Mouse (Mus musculus) hindbrain, embryonic 10.5 days (tissue): ENCODE results near the gene Nudt16l1. TPM values are rescaled to one million over a fixed set of nuclear protein-coding genes. Genes with fewer than 3 reads are reported as not detected.

ENCODE experiments used
- DNase-seq: peaks from one replicate; pipeline ENCODE4 v3.0.0-alpha.2; 2017; ENCODE audit warnings: low spot score
- H3K27ac ChIP-seq: fragments of 300-500 bp; sonication (generic); 2 replicates; pipeline ENCODE4 v1.5.1; 2016; ENCODE audit warnings: mild to moderate bottlenecking, moderate library complexity
- H3K27me3 ChIP-seq: fragments of 300-500 bp; sonication (generic); 2 replicates; pipeline ENCODE4 v1.6.1; 2016; ENCODE audit warnings: mild to moderate bottlenecking; ENCODE audit not compliant: poor library complexity, insufficient read depth, severe bottlenecking
- H3K36me3 ChIP-seq: fragments of 300-500 bp; sonication (generic); 2 replicates; pipeline ENCODE4 v1.6.1; 2016; ENCODE audit warnings: mild to moderate bottlenecking, moderate library complexity
- H3K4me1 ChIP-seq: fragments of 300-500 bp; sonication (generic); replicated peaks from 2 replicates; pipeline ENCODE4 v1.6.1; 2016; ENCODE audit warnings: mild to moderate bottlenecking
- H3K4me3 ChIP-seq: fragments of 300-500 bp; sonication (generic); 2 replicates; pipeline ENCODE4 v1.5.1; 2016; ENCODE audit warnings: mild to moderate bottlenecking, moderate library complexity
- H3K9me3 ChIP-seq: fragments of 300-500 bp; sonication (generic); 2 replicates; pipeline ENCODE4 v1.6.1; 2016; ENCODE audit warnings: mild to moderate bottlenecking, moderate library complexity
- WGBS: fragments of 180-500 bp; shearing (Covaris S2); methylation state at CpG from one replicate; pipeline ENCODE4 v1.1.7; 2016; 5-methylcytosine and 5-hydroxymethylcytosine counted together
- polyA plus RNA-seq: library from polyadenylated mRNA; unstranded; fragments of >200 nt; fragmentation: Nextera tagmentation; extraction: Ambion mirVana; gene quantifications from 2 replicates; pipeline ENCODE4 v1.2.1, GENCODE M21; 2016

Nudt16l1 gene
- polyA plus RNA-seq, 1 experiment from 2014 or later, result 145 TPM

DNA sequence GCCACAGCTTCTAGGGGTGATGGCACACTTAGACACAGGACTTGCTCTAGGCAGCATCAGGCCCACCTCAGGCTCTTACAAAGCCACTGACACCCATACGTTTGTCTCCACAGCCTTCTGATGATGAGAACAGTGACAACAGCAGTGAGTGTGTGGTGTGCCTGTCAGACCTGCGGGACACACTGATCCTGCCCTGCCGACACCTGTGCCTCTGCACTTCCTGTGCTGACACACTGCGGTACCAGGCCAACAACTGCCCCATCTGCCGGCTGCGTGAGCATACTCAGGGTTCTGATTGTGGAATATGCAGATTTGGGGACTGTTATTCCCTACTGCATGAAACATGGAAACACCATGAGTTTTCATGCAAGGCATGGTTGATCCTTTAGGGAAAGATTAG lies 16.1 kb upstream of the Nudt16l1 start:
- peaks cover 74% of the 10 kb centered on the region for H3K36me3 ChIP-seq
- H3K27me3 ChIP-seq, result no peaks in the 10 kb centered on the region
- 90% methylated on average over 6 of the region's 6 CpGs for WGBS

DNA sequence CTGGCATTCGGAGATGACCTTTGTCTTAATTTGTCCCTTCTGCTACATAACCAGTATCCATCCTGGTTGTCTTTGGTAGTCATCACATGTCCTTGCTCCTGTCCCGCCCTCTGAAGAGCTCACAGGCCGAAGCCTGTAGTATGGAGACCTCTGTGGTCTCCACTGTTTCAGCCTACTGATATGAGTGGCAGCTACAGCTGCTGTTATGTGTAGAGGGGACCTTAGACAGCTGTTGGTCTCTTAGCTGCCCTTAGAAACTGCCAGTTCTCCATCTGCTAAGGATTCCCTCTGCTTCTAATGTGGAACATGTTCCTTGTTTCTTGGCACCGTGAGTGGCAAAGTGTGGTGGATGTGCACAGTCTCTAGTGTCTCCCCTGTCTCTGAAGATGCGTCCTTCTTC lies 14.6 kb upstream of the Nudt16l1 start:
- Histone ChIP-seq H3K4me1 (no peaks in the 10 kb centered on the region), H3K27me3 (no peaks in the 10 kb centered on the region), H3K4me3 (no peak overlapping the region), H3K36me3 (peaks cover 84% of the 10 kb centered on the region), H3K9me3 (no peaks in the 10 kb centered on the region), H3K27ac (no peak overlapping the region)
- no peak for DNase-seq
- 95% methylated on average over 5 of the region's 5 CpGs for WGBS

More for the DNA sequence above, 16.1 kb upstream of the Nudt16l1 start:
- Histone ChIP-seq H3K4me1 (no peaks in the 10 kb centered on the region), H3K9me3 (no peaks in the 10 kb centered on the region), H3K4me3 (no peak overlapping the region), H3K27ac (no peak overlapping the region)
- DNase-seq, result no peak

- 96% methylated on average over 7 of the region's 7 CpGs for WGBS
- H3K27ac ChIP-seq, result no peak overlapping the region
- H3K36me3 ChIP-seq, result peaks cover 100% of the 10 kb centered on the region
- H3K27me3 ChIP-seq, result no peaks in the 10 kb centered on the region
- H3K4me3 ChIP-seq, result no peak overlapping the region
- no peaks in the 10 kb centered on the region for H3K4me1 ChIP-seq
- no peaks in the 10 kb centered on the region for H3K9me3 ChIP-seq
- DNase-seq, result no peak
Observed at GRCm38 (mm10) chr16:4927967-4928366, 10.6 kb upstream of the Nudt16l1 start.

- H3K36me3 ChIP-seq, result peaks cover 100% of the 10 kb centered on the region
- no peak for DNase-seq
Observed at GRCm38 (mm10) chr16:4928474-4928873, 10.1 kb upstream of the Nudt16l1 start.

DNA sequence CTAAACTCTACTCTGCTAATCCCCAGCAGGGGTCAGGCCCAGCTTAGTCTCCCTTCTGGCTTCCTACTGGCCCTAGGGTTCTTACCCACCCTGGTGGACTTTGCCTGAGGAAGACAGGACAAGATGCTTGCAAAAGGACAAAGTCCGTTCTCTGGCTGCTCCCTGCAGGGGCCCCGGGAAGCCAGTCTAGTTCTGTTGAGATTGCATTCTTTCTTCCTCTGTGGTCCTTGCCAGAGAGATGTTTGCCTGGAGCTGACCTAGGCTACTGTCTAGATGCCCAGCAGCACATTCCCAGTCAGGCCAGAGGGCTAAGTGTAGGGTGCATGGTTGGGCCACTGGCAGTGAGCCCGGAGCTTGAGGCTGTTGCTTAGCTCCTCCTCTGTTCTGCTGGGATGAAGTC lies 6.1 kb upstream of the Nudt16l1 start:
- DNase-seq, result no peak
- 85% methylated on average over 3 of the region's 3 CpGs for WGBS
- Histone ChIP-seq H3K27me3 (no peaks in the 10 kb centered on the region), H3K4me3 (no peak overlapping the region), H3K9me3 (no peaks in the 10 kb centered on the region), H3K27ac (no peak overlapping the region), H3K4me1 (no peaks in the 10 kb centered on the region), H3K36me3 (peaks cover 100% of the 10 kb centered on the region)

More at GRCm38 (mm10) chr16:4928474-4928873, 10.1 kb upstream of the Nudt16l1 start:
- 94% methylated on average over 2 of the region's 2 CpGs for WGBS
- no peaks in the 10 kb centered on the region for H3K27me3 ChIP-seq
- no peak overlapping the region for H3K27ac ChIP-seq
- no peak overlapping the region for H3K4me3 ChIP-seq
- H3K4me1 ChIP-seq, result no peaks in the 10 kb centered on the region
- H3K9me3 ChIP-seq, result no peaks in the 10 kb centered on the region

DNA sequence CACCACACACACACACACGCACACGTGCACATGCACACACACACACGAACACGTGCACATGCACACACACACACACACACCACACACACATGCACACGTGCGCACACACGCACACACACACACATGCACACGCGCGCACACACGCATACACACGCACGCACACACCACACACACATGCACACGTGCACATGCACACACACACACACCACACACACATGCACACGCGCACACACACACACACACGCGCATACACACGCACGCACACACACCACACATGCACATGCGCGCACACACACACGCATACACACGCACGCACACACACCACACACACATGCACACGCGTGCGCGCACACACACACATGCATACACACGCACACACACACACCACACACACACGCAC lies 3.1 kb upstream of the Nudt16l1 start:
- WGBS, result 96% methylated on average over 31 of the region's 31 CpGs
- Histone ChIP-seq H3K4me1 (peaks cover 20% of the 10 kb centered on the region), H3K36me3 (peaks cover 80% of the 10 kb centered on the region), H3K4me3 (no peak overlapping the region), H3K27ac (no peak overlapping the region), H3K9me3 (no peaks in the 10 kb centered on the region), H3K27me3 (no peaks in the 10 kb centered on the region)
- DNase-seq, result no peak

- no peaks in the 10 kb centered on the region for H3K27me3 ChIP-seq
- H3K4me1 ChIP-seq, result peaks cover 22% of the 10 kb centered on the region
- peaks cover 80% of the 10 kb centered on the region for H3K36me3 ChIP-seq
- DNase-seq, result no peak
- H3K4me3 ChIP-seq, result no peak overlapping the region
- H3K9me3 ChIP-seq, result no peaks in the 10 kb centered on the region
- 89% methylated on average over 10 of the region's 10 CpGs for WGBS
- H3K27ac ChIP-seq, result no peak overlapping the region
Observed at GRCm38 (mm10) chr16:4935931-4936703, 2.4 kb upstream of the Nudt16l1 start.

- WGBS, result 92% methylated on average over 8 of the region's 8 CpGs
Observed at GRCm38 (mm10) chr16:4937351-4938190, 990 bp upstream of the Nudt16l1 start.

GRCm38 (mm10) chr16:4938989-4939388 lies 428 bp downstream of the Nudt16l1 start:
- under 1% methylated on average over 28 of the region's 28 CpGs for WGBS
- Histone ChIP-seq H3K4me1 (peaks cover 22% of the 10 kb centered on the region), H3K27ac (peak overlapping the region; percentile 91), H3K36me3 (peaks cover 80% of the 10 kb centered on the region), H3K9me3 (no peaks in the 10 kb centered on the region), H3K4me3 (peak overlapping the region; percentile 91), H3K27me3 (no peaks in the 10 kb centered on the region)
- peak; percentile 95 for DNase-seq

More at GRCm38 (mm10) chr16:4937351-4938190, 990 bp upstream of the Nudt16l1 start:
- DNase-seq, result no peak
- no peak overlapping the region for H3K27ac ChIP-seq
- H3K27me3 ChIP-seq, result no peaks in the 10 kb centered on the region
- peaks cover 22% of the 10 kb centered on the region for H3K4me1 ChIP-seq
- H3K9me3 ChIP-seq, result no peaks in the 10 kb centered on the region
- no peak overlapping the region for H3K4me3 ChIP-seq
- peaks cover 80% of the 10 kb centered on the region for H3K36me3 ChIP-seq

DNA sequence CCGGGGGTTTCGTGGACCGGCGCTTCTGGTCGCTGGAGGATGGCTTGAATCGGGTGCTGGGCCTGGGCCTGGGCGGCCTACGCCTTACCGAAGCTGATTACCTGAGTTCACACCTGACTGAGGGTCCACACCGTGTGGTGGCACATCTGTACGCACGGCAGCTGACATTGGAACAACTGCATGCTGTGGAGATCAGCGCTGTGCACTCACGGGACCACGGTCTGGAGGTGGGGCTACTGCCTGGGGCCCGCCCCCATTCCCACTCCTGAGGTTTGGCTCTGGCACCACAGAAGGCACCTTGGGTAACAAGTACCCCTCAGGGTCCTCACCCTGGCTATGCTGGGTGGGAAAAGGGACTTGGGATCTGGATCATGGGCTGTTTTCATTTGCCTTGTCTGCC lies 851 bp downstream of the Nudt16l1 start:
- H3K27ac ChIP-seq, result peak overlapping the region; percentile 91
- peaks cover 22% of the 10 kb centered on the region for H3K4me1 ChIP-seq
- H3K36me3 ChIP-seq, result peaks cover 80% of the 10 kb centered on the region
- peak overlapping the region; percentile 91 for H3K4me3 ChIP-seq
- WGBS, result 4% methylated on average over 16 of the region's 16 CpGs
- peak; percentile 33 for DNase-seq
- no peaks in the 10 kb centered on the region for H3K27me3 ChIP-seq
- no peaks in the 10 kb centered on the region for H3K9me3 ChIP-seq

GRCm38 (mm10) chr16:4940311-4940850 lies 1.8 kb downstream of the Nudt16l1 start:
- DNase-seq, result no peak
- Histone ChIP-seq H3K27me3 (no peaks in the 10 kb centered on the region), H3K36me3 (peaks cover 80% of the 10 kb centered on the region), H3K4me1 (peaks cover 22% of the 10 kb centered on the region), H3K4me3 (peak overlapping the region; percentile 91), H3K9me3 (no peaks in the 10 kb centered on the region), H3K27ac (no peak overlapping the region)
- 89% methylated on average over 10 of the region's 10 CpGs for WGBS

DNA sequence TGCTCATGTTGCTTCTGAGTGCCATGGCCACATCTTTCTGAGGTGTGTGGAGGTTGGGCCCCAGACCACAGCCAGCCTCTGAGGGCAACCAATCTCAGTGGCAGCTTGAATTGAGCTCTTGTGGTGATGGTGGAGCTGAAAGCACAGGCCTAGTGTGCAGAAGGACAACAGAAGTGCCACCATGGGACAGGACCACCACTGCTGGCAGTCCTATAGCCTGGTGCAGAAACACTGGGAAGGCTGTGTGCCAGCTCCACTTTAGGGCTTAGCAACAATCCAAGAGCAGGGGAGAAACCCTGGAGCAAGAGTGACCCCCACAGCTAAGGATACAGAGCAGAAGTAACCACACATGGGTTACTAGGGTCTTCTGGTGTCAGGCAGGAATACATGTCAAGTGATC lies 2.5 kb downstream of the Nudt16l1 start:
- peaks cover 79% of the 10 kb centered on the region for H3K36me3 ChIP-seq
- H3K27ac ChIP-seq, result no peak overlapping the region
- no peak for DNase-seq
- H3K9me3 ChIP-seq, result no peaks in the 10 kb centered on the region
- no peak overlapping the region for H3K4me3 ChIP-seq
- no peaks in the 10 kb centered on the region for H3K27me3 ChIP-seq
- peaks cover 22% of the 10 kb centered on the region for H3K4me1 ChIP-seq

- no peak overlapping the region for H3K4me3 ChIP-seq
- WGBS, result 91% methylated on average over 8 of the region's 8 CpGs
- H3K27ac ChIP-seq, result no peak overlapping the region
- no peak for DNase-seq
- H3K4me1 ChIP-seq, result peaks cover 22% of the 10 kb centered on the region
- H3K36me3 ChIP-seq, result peaks cover 79% of the 10 kb centered on the region
- H3K9me3 ChIP-seq, result no peaks in the 10 kb centered on the region
- no peaks in the 10 kb centered on the region for H3K27me3 ChIP-seq
Observed at GRCm38 (mm10) chr16:4942868-4943267, 4.3 kb downstream of the Nudt16l1 start.
